Mouse (Mus musculus) myocyte (in vitro differentiated cells): ENCODE measurements around the gene Tspan9.

Experiments used
- MYOG ChIP-seq, 3 experiments: IDR thresholded peaks; one replicate each; pipeline ENCODE4 v1.6.1; 2011; ENCODE audit warnings: control low read depth in 2 of 3, low read depth in 2 of 3, mild to moderate bottlenecking in 2 of 3; ENCODE audit not compliant: insufficient read length in 2 of 3, control insufficient read depth in 1 of 3, insufficient read depth in 1 of 3
- POLR2A ChIP-seq: IDR thresholded peaks from one replicate; pipeline ENCODE4 v1.6.1; 2011; ENCODE audit warnings: low read depth, mild to moderate bottlenecking, control low read depth, moderate library complexity; ENCODE audit not compliant: insufficient read length
- POLR2AphosphoS2 ChIP-seq: IDR thresholded peaks from one replicate; pipeline ENCODE4 v1.6.1; 2011; ENCODE audit warnings: low read depth, control low read depth; ENCODE audit not compliant: insufficient read length
- USF1 ChIP-seq: IDR thresholded peaks from one replicate; pipeline ENCODE4 v1.6.1; 2011; ENCODE audit warnings: low read depth, mild to moderate bottlenecking, control low read depth, moderate library complexity

DNA sequence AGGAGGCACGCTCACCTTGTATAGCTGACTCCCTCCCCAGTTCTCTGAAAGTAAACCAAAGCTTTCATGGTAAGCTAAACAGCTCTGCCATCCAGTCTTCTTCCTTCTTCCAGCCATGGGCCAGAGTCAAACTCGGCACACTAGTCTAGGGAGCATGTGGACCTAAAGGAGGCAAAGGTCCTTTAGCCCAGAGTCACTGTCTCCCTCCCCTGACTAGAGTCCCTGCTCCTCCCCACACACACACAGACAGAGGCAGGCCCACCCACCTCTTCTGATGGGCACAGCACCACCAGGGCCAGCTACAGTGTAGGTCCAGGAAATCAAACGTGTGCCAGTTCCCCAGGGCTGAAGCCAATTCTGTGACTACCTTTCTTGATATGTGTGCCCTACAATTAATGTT lies 16.1 kb downstream of the Tspan9 start:
- TF ChIP-seq POLR2A: no peak
- no peak for TF ChIP-seq USF1
- no peak for TF ChIP-seq POLR2AphosphoS2
- TF ChIP-seq MYOG (IDR thresholded peaks at IDR 0.05; ENCODE audit: control insufficient read depth in 1 of 3, insufficient read depth in 1 of 3, insufficient read length in 2 of 3, low read depth in 2 of 3): no peak
